Mouse (Mus musculus) left cerebral cortex, adult 2 months (tissue): ENCODE measurements at regions not wholly inside any gene's neighbourhood (a gene's known extent, or its start where the extent isn't known, plus 50 kb on each side); places are given as distances from the start of the nearest gene placed in this dataset.
A peak's percentile ranks its signal among the peaks of the same experiment; 100 is the strongest.

Source experiments
- DNase-seq, 2 experiments: peaks; one replicate each; pipeline ENCODE4 v3.0.0; 2021 to 2022; ENCODE audit warnings: low spot score in 2 of 2, mixed read lengths in 1 of 2; ENCODE audit errors: extremely low spot score in 1 of 2
- H3K27ac ChIP-seq: fragments of 200-600 bp; 2 replicates; pipeline ENCODE4 v1.8.1; 2022
- H3K4me3 ChIP-seq: fragments of 200-600 bp; 2 replicates; pipeline ENCODE4 v1.8.1; 2022
- CTCF ChIP-seq: fragments of 200-600 bp; IDR thresholded peaks from 2 replicates; pipeline ENCODE4 v1.8.1; 2022; ENCODE audit warnings: antibody characterized with exemption, mild to moderate bottlenecking, moderate library complexity
- intact Hi-C: fragments of 180-260 bp; cut with DNase I; formaldehyde crosslinking; loops from one replicate; pipeline ENCODE4 v1.15.1; 2025

DNA sequence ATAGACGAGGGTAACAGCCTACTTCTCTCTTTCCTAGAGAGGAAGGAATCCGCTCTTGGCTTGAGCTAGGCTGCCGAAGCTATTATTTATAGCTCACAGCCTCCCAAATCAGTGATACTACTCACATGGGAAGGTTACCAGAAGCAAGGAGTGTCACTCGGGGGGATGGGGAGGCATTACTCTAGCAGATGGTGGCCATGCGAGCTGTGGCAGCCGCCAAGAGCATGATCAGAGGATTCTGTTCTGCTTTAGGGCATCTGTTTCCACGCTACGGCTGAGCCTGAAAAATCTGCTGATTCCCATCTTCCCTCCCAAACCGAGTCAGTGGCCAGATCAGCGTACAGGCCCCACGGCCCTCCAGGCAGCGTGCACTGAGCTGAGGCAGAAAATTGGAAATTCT is 79.5 kb downstream of the Kctd12 start:
- no peak for TF ChIP-seq CTCF
- Histone ChIP-seq H3K4me3 (peak overlapping the region; percentile 21; the same call in 1 of the 2 replicates), H3K27ac (peak overlapping the region; percentile 57; the same call in 1 of the 2 replicates)
- intact Hi-C loops = no loop called here
- peak; percentile 43 to 53 for DNase-seq

- H3K27ac ChIP-seq = no peak overlapping the region; the same call in 1 of the 2 replicates
Measured at GRCm38 (mm10) chr14:102902236-102902635, 80.2 kb downstream of the Kctd12 start.

GRCm38 (mm10) chr14:102898445-102898844 is 84.0 kb downstream of the Kctd12 start:
- no peak for TF ChIP-seq CTCF
- intact Hi-C loops = loop anchor here (5.0 kb wide), 1 partner anchor 64 kb away; no protein-coding TSS in a partner anchor
- DNase-seq = no peak
- H3K27ac ChIP-seq = no peak overlapping the region
- H3K4me3 ChIP-seq = no peak overlapping the region

More at GRCm38 (mm10) chr14:102902236-102902635, 80.2 kb downstream of the Kctd12 start:
- no peak overlapping the region for H3K4me3 ChIP-seq
- no peak for DNase-seq
- TF ChIP-seq CTCF = no peak
- intact Hi-C loops = no loop called here

- intact Hi-C loops = loop anchor here (5.0 kb wide), 1 partner anchor 65 kb away; no protein-coding TSS in a partner anchor
- no peak for TF ChIP-seq CTCF
- H3K27ac ChIP-seq = no peak overlapping the region
- DNase-seq = no peak
- H3K4me3 ChIP-seq = no peak overlapping the region
Measured at GRCm38 (mm10) chr14:102897039-102897438, 85.4 kb downstream of the Kctd12 start.

DNA sequence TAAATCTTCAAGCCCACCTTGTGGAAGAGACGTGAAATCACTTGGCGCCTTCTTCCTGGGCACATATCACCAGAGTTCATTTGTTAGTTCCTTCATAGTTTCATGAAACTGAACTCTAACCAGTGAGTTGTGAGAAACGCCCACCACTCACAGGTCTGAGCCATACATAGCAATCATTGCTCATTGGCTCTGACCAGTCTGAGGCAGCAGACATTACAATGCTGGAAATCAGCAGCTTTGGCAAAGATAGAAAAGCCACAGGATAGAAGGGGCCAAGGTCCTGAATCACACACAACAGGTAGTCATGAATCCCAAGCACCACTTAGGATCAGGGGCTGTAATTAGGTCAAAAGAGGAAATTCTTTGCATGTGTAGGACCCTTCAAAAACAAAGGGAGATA is 85.9 kb downstream of the Kctd12 start:
- DNase-seq = no peak
- Histone ChIP-seq H3K27ac (no peak overlapping the region), H3K4me3 (no peak overlapping the region)
- intact Hi-C loops = loop anchor here (5.0 kb wide), 1 partner anchor 66 kb away; no protein-coding TSS in a partner anchor
- TF ChIP-seq CTCF = no peak

DNA sequence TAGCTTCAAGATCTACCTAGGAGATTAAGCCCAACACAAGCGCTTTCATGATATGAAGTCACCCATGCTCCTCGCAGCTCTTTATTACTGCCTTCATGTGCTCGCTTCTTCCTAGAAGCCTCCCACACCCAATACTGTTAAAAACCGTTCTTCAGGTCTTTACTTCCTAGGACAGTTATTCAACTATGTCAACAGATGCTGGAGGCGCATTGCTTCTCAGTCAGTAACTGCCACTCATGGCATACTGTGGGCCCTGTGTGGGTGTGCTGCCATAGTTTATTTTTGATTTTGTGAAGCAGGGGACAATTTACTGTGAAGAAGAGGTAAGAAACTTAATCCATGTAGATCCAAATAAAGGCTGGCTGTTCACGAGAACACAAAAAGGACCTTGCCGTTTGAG is 89.2 kb downstream of the Kctd12 start:
- Histone ChIP-seq H3K27ac (no peak overlapping the region), H3K4me3 (no peak overlapping the region)
- no peak for TF ChIP-seq CTCF
- intact Hi-C loops = no loop called here
- no peak for DNase-seq

DNA sequence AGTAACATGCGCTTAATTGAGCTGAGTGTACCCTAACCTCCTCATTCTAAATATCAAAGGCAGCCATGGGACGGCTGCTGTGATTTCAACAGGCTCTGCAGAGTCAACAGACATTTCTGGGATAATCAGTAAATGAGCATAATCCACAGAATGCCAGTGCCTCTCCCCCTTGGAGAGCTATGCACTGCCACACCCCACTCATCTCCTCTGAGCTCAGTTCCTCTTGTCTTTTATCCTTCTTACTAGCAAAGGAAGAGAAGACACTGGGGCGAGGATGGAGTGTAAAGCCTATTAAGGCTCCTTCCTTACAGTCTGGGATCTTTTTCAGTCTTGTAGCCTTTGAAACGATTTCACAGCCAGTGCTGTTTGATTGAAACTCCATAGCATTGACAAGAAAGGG is 90.9 kb downstream of the Kctd12 start:
- H3K4me3 ChIP-seq = no peak overlapping the region
- intact Hi-C loops = no loop called here
- H3K27ac ChIP-seq = no peak overlapping the region
- TF ChIP-seq CTCF = no peak
- no peak for DNase-seq

GRCm38 (mm10) chr14:102885240-102885598 is 97.2 kb downstream of the Kctd12 start:
- no peak overlapping the region for H3K27ac ChIP-seq
- no peak for TF ChIP-seq CTCF
- no peak overlapping the region for H3K4me3 ChIP-seq
- no peak for DNase-seq
- intact Hi-C loops = no loop called here

DNA sequence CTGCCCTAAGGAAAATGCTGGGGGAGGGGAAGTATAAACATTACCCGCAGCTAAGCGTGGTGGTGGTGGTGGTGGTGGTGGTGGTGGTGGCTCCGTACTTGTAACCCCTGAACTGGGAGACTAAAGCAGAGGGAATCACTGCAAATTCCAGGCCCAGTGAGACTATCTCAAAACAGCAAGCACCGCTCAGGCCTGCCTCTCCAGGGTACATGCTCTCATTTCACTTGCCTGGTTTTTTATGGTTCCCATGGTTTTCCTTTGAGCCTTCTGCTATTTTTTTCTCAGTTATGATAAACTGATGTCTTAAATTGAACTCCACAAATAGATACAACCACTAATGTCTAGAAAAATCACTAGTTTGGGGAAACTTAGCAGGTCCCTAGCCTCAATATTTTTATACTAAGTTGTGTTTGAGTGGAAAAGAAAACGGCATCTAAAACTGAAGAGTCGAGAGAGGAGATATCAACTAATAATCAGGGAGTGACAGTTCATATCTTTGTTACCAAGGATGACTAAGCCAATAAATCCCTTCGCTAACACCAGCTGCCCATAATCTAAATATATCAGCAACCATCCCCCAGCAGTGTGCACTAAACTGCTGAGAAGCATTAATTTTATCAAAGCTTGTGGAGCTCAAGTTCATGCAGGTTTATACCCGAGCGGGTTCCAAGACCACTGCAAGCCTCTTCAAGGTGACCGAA is 97.7 kb downstream of the Kctd12 start:
- H3K27ac ChIP-seq = no peak overlapping the region
- no peak for TF ChIP-seq CTCF
- intact Hi-C loops = loop anchor here (5.0 kb wide), 1 partner anchor 98 kb away; the partner anchor contains the start of gene Kctd12
- no peak overlapping the region for H3K4me3 ChIP-seq
- DNase-seq = no peak

- intact Hi-C loops = loop anchor here (5.0 kb wide), 1 partner anchor 99 kb away; the partner anchor contains the start of gene Kctd12
- no peak overlapping the region; the same call in 1 of the 2 replicates for H3K27ac ChIP-seq
- H3K4me3 ChIP-seq = no peak overlapping the region
- DNase-seq = no peak
- TF ChIP-seq CTCF = no peak
Measured at GRCm38 (mm10) chr14:102883344-102884122, 98.9 kb downstream of the Kctd12 start.

GRCm38 (mm10) chr14:102882281-102882680 is 100.2 kb downstream of the Kctd12 start:
- TF ChIP-seq CTCF = no peak
- intact Hi-C loops = loop anchor here (5.0 kb wide), 1 partner anchor 100 kb away; the partner anchor contains the start of gene Kctd12
- H3K27ac ChIP-seq = no peak overlapping the region
- no peak for DNase-seq
- no peak overlapping the region for H3K4me3 ChIP-seq

GRCm38 (mm10) chr14:102880658-102881083 is 101.8 kb downstream of the Kctd12 start:
- no peak for DNase-seq
- TF ChIP-seq CTCF = no peak
- H3K4me3 ChIP-seq = no peak overlapping the region
- intact Hi-C loops = loop anchor here (5.0 kb wide), 1 partner anchor 102 kb away; the partner anchor contains the start of gene Kctd12
- no peak overlapping the region for H3K27ac ChIP-seq
